Mouse (Mus musculus) WW6 (cell line): ENCODE measurements around the gene Papola.
A peak's percentile ranks its signal among the peaks of the same experiment; 100 is the strongest.

Experiments used
- DNase-seq: peaks from one replicate; pipeline ENCODE4 v3.0.0-alpha.2; 2013; ENCODE audit warnings: low read depth, low spot score

Papola gene

DNA sequence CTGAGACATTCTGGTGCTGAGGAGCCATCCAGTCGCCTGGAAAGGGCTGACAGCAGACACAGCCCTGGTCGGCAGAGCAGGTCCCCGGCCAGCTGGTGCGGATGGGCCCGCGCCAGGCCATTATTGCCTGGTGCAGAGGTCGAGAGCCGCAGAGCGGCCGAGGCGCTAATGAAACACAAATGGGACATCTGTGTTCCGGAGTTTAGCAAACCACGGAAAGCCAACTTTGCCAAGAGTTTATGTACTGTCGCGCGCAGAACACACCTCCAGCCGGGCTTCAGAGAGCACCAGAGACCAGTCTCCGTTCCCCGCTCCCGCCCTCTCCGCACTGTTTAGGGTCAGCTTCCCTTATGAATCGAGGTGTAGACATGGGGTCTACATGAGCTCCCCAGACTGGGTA, 78.1 kb downstream of the Papola start:
- no peak for DNase-seq

DNA sequence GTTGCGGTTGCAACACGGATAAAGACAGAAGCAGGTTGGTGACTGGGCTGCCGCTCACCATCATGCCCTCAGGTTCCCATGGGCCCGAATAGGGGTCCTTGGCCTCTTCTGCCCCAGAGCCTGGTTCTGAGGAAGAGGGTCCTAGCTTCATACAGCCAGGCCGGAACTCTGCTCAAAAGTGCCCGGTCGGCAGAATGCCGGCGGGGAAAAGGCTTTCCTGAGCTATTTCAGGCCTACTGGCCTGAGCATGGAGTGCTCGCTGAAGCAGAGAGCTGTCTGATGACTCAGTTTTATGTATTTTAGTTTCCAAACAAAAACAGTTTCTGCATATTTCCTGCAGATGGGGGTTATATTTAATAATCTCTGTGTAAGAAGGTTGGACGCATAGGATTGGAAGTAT, 78.9 kb downstream of the Papola start:
- no peak for DNase-seq

DNA sequence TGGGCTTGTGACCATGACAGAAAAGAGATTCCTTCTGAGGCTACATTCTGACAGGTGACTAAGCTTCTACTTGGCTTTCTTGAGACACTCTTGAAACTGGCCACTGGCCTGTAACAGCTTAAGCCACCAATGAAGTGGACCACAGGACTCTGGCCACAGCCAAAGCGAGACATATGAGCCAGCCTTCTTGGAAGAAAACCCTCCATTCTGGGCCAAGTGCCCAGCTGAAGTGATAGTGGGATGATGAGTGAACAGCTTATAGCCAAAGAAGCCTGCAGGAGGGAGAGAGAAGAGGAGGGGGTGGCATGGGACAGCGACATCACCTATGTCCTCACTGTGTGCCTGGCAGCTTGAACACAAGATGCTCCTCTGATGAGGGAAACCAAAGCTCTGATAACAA, 83.2 kb downstream of the Papola start:
- no peak for DNase-seq

DNA sequence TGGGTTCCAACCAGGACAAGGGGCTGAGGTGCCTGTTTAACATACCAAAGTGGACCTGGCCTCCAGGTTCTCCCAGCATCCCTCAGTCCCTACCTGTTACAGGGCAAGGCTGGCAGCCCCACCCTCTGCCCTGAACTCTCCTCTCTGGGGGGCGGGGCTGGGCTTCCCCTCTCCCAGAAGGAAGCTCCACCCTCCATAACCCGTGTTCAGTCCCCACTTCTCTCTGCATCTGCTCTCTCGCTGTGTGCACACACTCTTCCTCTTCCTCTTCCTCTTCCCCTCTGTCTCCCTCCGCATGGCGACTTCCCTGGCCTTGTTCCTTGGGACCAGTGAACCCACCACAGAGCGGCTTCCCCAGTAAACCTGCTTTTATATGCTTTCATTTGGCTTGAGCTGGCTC, 84.7 kb downstream of the Papola start:
- no peak for DNase-seq

DNA sequence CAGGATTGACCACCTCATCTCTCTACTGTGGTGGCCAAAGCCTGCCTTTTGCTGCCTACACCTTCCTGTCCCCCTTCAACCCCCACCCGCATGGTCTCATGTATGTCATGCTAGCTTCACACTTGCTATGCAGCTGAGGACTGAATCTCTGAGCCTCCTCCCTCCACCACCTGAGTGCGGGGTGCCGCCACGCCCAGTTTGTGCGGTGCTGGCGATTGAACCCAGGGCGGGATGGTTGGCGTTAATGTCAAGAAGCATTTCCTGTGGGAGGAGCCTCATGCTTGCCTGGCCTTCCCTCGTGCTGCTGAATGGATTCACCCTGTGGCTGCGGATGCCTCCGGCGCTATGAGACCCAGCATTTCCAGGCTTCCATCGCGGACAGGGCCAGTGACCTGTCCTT, 85.2 kb downstream of the Papola start:
- DNase-seq: no peak

DNA sequence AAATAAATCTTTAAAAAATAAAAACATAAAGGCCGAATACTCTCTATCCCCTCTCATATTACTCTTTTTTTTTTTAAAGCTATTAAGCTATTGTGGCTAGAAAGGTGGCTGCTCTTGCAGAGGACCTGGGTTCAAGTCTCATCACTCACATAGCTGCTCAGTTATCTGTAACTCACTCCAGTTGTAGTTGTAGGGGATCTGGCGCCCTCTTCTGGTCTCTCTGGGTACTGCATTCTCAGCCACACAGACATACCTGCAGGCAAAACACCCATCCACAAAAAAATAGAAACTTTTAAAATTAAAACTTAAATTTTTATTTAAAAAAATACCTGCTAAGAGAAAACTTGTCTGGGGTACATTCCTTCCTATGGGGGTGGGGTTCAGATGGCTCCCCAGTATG, 88.8 kb downstream of the Papola start:
- peak; percentile 45 for DNase-seq

DNA sequence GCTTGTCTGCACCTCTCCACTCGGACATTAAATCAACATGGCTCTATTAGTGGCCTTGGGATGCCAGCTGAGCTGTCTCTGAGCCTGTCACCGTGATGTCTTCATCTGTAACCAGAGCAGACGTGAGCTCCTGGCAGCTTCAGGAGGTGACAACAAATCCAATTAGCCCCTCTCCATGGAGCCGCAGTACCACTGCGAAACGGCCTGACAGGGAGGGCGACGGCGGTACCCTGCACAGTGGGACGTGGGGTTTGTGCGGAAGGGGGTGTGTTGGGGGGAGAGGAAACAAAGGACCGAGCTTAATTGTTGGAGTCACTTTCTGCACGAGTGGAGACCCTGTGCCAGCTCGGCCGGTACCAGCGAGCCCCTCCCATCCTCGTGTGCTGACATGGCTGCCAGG, 90.6 kb downstream of the Papola start:
- DNase-seq: no peak

DNA sequence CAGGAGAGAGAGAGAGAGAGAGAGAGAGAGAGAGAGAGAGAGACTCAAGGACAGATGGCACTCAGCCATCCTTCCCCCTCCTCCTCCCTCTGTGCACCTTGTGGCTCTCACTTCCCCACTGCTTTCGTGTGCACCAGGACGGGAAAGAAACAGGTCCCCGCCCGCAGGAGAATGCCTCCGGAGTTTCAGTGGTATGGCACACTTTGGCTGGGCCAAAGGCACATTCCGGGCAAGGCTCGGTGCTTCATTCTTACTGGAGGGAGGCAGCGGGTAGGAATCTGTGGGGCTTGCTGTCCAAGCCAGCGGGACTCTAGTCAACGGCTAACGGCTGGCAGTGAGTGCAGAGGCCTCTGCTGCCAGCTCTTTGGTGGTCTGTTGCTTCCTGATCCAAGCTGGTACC, 92.0 kb downstream of the Papola start:
- DNase-seq: no peak

DNA sequence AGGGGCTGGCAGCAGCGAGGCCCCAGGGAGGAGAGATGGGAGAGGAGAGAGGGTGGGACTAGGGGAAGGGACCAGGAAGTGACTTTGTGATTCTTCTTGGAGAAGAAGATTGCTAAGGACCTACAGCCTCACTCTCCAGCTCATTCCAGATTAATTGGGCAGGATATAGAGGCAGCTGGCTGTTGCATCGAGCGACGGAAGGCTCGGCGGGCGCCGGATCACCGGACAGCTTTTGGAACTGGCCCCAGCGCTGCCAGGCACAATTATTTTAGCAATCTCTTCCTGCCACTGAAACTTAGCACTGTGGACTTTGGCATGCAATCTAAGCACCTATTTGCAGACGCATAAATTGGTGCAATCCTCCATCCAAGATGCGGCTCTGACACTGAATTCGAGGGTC, 92.4 kb downstream of the Papola start:
- no peak for DNase-seq

DNA sequence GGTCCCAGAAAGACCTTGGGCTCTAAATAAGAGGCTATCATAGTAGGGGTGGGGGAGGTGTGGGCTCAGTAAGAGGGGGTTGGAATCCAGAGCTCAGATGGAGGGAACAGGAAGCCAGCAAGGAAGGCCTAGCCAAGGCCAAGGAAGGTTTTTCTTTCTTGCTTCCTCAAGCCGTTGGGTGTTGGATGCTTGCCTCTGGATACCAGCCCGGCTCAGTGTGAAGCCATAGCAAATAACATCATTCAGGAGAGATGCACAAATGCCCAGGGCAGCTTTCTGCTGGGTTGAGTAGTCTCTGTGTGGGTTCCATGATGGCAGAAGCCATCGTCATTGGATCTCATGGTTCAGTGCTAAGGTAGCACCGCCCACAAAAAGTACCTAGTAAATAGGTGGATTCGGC, 94.3 kb downstream of the Papola start:
- no peak for DNase-seq

DNA sequence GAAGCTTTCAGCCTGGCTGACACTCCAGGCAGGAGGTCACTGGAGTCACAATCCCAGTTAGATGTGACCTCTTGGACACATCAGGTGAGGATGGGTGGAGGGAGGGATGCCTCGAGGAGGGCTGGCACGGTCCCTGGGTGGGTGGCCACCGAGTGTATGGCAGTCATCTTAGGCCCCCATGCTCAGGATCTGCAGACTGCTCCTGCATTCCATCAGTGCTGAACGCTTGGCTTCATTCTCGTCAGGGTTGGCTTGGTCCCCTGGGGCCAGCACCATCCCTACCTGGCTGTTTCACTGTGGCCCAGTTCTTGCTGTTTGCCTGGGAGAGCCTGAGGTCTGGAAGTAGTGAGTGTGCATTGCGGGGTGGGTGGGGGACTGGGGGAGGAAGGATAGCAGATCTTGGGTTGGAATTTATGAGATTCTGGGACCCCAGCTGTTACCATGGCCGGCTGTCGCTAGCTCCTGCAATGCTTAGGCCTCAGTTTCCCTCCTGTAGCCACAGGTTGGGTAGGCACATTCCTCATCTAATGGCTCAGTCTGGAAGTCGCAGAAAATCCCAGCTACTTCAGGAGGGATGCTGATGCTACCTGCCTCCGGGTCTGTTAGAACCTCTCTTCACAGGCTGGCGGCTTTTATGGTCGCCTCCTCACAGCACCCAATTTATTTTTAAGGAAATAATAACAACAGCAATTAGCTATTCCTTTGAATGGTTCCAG, 99.5 kb downstream of the Papola start:
- DNase-seq: no peak

DNA sequence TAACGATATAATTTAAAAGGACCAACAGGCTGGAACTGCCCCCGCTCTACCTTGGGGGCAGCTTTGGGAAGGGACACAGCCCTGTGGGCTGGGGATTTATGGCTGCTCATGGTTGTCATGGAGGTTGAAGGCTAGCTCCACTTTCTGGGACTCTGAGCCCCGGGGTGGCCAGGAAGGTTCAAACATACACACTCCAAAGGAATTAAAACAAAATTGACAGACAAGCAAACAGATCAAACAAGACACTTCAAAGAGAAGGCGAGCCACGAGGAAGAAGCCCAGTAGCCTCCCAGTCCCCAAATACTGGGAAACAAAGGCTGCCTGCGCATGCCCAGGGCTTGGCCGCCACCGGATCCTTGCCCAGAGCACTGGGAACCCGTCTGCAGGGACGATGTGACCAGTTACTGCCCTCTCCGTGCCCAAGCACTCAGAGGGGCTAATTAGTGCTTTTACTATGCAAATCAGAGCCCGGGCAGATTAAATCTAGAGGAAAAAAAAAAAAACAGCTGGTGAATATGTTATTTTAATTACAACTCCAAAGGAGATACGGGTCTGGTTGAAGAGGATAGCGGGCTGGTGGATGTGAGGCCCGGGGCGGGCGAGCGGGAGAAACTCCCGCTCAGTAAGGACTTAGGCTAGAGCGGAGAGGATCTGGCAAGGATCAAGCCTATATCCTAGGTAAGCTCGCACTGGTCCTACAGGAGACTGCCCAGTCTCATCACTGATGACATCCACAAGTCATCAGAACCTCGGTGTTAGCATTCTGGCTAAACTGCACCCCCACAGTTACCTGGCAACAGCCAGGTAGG, 100.2 kb downstream of the Papola start:
- no peak for DNase-seq
